Mouse (Mus musculus) hindbrain, embryonic 12.5 days (tissue): ENCODE measurements around the gene Lrrc58. TPM values are rescaled to one million over a fixed set of nuclear protein-coding genes. Genes with fewer than 3 reads are reported as not detected.

Experiments used
- ATAC-seq: fragments of 200-750 bp; cut with Nextera tagmentation; 2 replicates; pipeline ENCODE4 v1.8.0; 2017; ENCODE audit warnings: moderate TSS enrichment; ENCODE audit not compliant: low FRiP score
- H3K27ac ChIP-seq: fragments of 300-500 bp; sonication (generic); 2 replicates; pipeline ENCODE4 v1.5.1; 2016; ENCODE audit warnings: mild to moderate bottlenecking
- H3K27me3 ChIP-seq: fragments of 300-500 bp; sonication (generic); 2 replicates; pipeline ENCODE4 v1.6.1; 2016; ENCODE audit warnings: mild to moderate bottlenecking
- H3K36me3 ChIP-seq: fragments of 300-500 bp; sonication (generic); 2 replicates; pipeline ENCODE4 v1.6.1; 2016; ENCODE audit warnings: mild to moderate bottlenecking
- H3K4me1 ChIP-seq: fragments of 300-500 bp; sonication (generic); 2 replicates; pipeline ENCODE4 v1.6.1; 2016
- H3K4me2 ChIP-seq: fragments of 300-500 bp; sonication (generic); replicated peaks from 2 replicates; pipeline ENCODE4 v1.6.1; 2016; ENCODE audit warnings: mild to moderate bottlenecking
- H3K4me3 ChIP-seq: fragments of 300-500 bp; sonication (generic); 2 replicates; pipeline ENCODE4 v1.5.1; 2016; ENCODE audit warnings: mild to moderate bottlenecking
- H3K9ac ChIP-seq: fragments of 300-500 bp; sonication (generic); 2 replicates; pipeline ENCODE4 v1.6.1; 2016; ENCODE audit warnings: mild to moderate bottlenecking, moderate library complexity
- H3K9me3 ChIP-seq: fragments of 300-500 bp; sonication (generic); replicated peaks from 2 replicates; pipeline ENCODE4 v1.6.1; 2016; ENCODE audit warnings: mild to moderate bottlenecking
- WGBS: fragments of 180-500 bp; shearing (Covaris S2); methylation state at CpG from one replicate; pipeline ENCODE4 v1.1.7; 2016; 5-methylcytosine and 5-hydroxymethylcytosine counted together
- polyA plus RNA-seq: library from polyadenylated mRNA; unstranded; fragments of >200 nt; fragmentation: Nextera tagmentation; extraction: Ambion mirVana; gene quantifications from 2 replicates; pipeline ENCODE4 v1.2.1, GENCODE M21; 2016

The Lrrc58 gene
- polyA plus RNA-seq, 1 experiment from 2014 or later: 65.8 TPM

GRCm38 (mm10) chr16:37906456-37906855, 38.3 kb downstream of the Lrrc58 start:
- ATAC-seq: no peak
- no peak overlapping the region for H3K4me3 ChIP-seq
- whole genome bisulfite sequencing: 92% methylated on average over 3 of the region's 3 CpGs

GRCm38 (mm10) chr16:37911086-37911485, 42.9 kb downstream of the Lrrc58 start:
- Histone ChIP-seq H3K4me2 (no peak overlapping the region), H3K9me3 (no peaks in the 10 kb centered on the region), H3K27ac (no peak overlapping the region), H3K9ac (no peak overlapping the region), H3K4me3 (no peak overlapping the region), H3K36me3 (no peaks in the 10 kb centered on the region), H3K27me3 (0 out of 2 replicates have a peak, but pooled peaks cover 7% of the 10 kb centered on the region), H3K4me1 (no peaks in the 10 kb centered on the region)
- no peak for ATAC-seq
- 76% methylated on average over 1 of the region's 1 CpGs for WGBS

More at GRCm38 (mm10) chr16:37906456-37906855, 38.3 kb downstream of the Lrrc58 start:
- Histone ChIP-seq H3K9ac (no peak overlapping the region), H3K4me2 (no peak overlapping the region), H3K27ac (no peak overlapping the region), H3K4me1 (no peaks in the 10 kb centered on the region), H3K9me3 (no peaks in the 10 kb centered on the region), H3K27me3 (no peaks in the 10 kb centered on the region), H3K36me3 (no peaks in the 10 kb centered on the region)

GRCm38 (mm10) chr16:37916138-37916817, 48.1 kb downstream of the Lrrc58 start, which contains the start of gene Gpr156:
Gpr156 (plus strand) TSS chr16:37916496.
- Histone ChIP-seq H3K9ac (peak within 1 kb of the TSS; percentile 72), H3K27me3 (peaks cover 7% of the 10 kb centered on the region; the same call in 1 of the 2 replicates), H3K4me3 (peak within 1 kb of the TSS; percentile 54), H3K4me2 (peak within 1 kb of the TSS; percentile 89), H3K4me1 (peaks cover 9% of the 10 kb centered on the region; the same call in 1 of the 2 replicates), H3K9me3 (no peaks in the 10 kb centered on the region), H3K27ac (no peak within 1 kb of the TSS), H3K36me3 (no peaks in the 10 kb centered on the region)
- peak; percentile 89 for ATAC-seq
- WGBS: 4% methylated on average over 38 of the region's 53 CpGs

- Histone ChIP-seq H3K36me3 (no peaks in the 10 kb centered on the region), H3K27me3 (peaks cover 7% of the 10 kb centered on the region; the same call in 1 of the 2 replicates), H3K4me3 (peak overlapping the region; percentile 54), H3K9me3 (no peaks in the 10 kb centered on the region), H3K9ac (peak overlapping the region; percentile 72; the same call in 1 of the 2 replicates), H3K4me1 (peaks cover 9% of the 10 kb centered on the region; the same call in 1 of the 2 replicates), H3K27ac (no peak overlapping the region), H3K4me2 (peak overlapping the region; percentile 89)
- 19% methylated on average over 7 of the region's 7 CpGs for WGBS
- ATAC-seq: no peak
These were observed 48.6 kb downstream of the Lrrc58 start for GRCm38 (mm10) chr16:37916818-37917201.

DNA sequence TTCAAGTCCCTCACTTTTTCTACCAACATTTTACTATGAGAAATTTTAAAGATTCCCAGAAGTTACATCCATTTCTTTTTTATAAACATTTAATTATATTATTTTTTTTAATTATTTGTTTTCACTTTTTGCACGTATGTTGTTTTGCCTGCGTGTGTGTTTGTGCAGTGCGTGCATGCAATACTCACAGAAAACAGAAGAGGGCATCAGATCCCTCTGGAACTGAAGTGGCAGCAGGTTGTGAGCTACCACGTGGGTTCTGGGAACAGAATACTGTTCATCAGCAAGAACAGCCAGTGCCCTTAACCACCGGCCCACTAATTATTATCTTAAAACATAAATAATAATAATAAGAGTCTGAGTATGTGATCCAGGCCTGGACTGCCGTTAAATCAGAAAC, 50.8 kb downstream of the Lrrc58 start:
- H3K9ac ChIP-seq: no peak overlapping the region
- 82% methylated on average over 6 of the region's 6 CpGs for WGBS
- H3K4me3 ChIP-seq: no peak overlapping the region
- no peak for ATAC-seq
- H3K27me3 ChIP-seq: peaks cover 7% of the 10 kb centered on the region; the same call in 1 of the 2 replicates
- no peaks in the 10 kb centered on the region for H3K9me3 ChIP-seq
- no peaks in the 10 kb centered on the region for H3K36me3 ChIP-seq
- H3K4me2 ChIP-seq: no peak overlapping the region
- no peak overlapping the region for H3K27ac ChIP-seq
- H3K4me1 ChIP-seq: peaks cover 9% of the 10 kb centered on the region; the same call in 1 of the 2 replicates

DNA sequence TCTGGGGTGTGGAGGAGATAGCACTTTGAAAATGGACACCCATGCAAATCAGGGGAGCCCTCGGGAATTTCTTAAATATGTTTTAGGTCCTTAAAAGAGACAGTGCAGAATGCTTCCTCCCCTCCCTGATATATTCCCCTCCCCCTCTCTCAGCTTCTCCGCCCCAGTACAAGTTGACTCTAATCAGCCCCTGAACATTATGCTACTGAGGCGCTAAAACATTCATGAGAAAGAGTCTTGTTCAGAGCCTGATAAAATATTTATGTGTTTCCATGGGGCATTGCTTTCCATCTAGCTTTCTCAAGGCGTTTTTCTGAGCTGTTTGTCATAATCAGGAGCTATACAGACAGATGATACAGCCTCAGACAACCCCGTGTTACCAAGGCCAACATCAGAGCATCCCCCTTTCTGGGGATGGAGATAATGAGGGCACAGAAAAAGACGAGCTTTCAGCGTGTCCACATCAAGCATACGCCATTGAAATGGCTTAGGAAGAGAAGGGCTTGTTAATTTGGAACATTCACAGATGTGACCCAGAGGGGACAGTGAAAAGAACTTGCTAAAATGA, 52.7 kb downstream of the Lrrc58 start:
- ATAC-seq: peak; percentile 64
- Histone ChIP-seq H3K36me3 (no peaks in the 10 kb centered on the region), H3K4me1 (peaks cover 13% of the 10 kb centered on the region), H3K27ac (peak overlapping the region; percentile 40), H3K27me3 (no peaks in the 10 kb centered on the region; the same call in 1 of the 2 replicates), H3K9me3 (no peaks in the 10 kb centered on the region), H3K4me2 (no peak overlapping the region), H3K4me3 (no peak overlapping the region), H3K9ac (no peak overlapping the region)
- WGBS: 43% methylated on average over 8 of the region's 8 CpGs

DNA sequence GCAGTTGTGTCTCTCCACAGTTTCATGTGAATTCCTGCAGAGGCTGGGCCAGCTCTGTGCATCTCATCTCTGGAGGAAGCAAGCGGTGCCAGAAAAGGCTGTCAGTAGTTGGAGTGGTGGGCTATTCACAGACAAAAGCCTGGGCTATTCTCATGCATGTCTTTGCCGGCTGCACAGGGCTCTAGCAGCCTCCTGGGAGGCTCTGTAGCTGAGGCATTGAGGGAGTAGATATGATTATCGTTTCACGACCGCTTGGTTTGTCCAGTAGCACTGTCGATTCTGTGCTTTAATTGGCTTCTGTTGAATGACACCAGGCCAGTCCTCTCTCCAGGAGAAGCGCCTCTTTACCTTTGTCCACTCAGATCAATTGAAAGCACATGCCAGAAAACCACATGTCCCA, 57.9 kb downstream of the Lrrc58 start:
- no peaks in the 10 kb centered on the region for H3K27me3 ChIP-seq
- no peaks in the 10 kb centered on the region for H3K9me3 ChIP-seq
- H3K4me2 ChIP-seq: peak overlapping the region; percentile 21; the same call in 1 of the 2 replicates
- peak overlapping the region; percentile 80 for H3K27ac ChIP-seq
- peak overlapping the region; percentile 35; the same call in 1 of the 2 replicates for H3K9ac ChIP-seq
- ATAC-seq: peak; percentile 78
- H3K4me3 ChIP-seq: no peak overlapping the region
- H3K4me1 ChIP-seq: peaks cover 25% of the 10 kb centered on the region
- no peaks in the 10 kb centered on the region for H3K36me3 ChIP-seq
- WGBS: 10% methylated on average over 7 of the region's 7 CpGs

DNA sequence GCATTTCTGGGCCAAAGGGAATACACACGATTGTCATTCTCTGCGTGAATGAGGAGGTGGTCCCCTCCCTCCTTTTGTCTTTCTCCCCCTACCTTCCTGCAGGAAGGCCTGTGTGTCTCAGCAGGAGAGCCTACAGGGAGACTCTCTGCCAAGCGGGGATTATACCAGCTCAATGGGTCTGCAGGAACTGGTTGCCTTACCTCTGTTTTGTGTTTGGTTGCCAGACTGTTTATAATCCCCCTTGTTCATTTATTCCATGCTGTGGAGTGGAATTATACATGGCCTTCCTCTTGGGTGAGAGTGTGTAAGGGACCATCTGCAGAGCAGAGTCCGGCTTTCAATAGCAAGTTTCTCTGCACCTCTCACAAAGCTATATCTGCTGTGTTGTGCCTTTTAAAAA, 58.9 kb downstream of the Lrrc58 start:
- WGBS: 24% methylated on average over 4 of the region's 4 CpGs
- Histone ChIP-seq H3K9ac (no peak overlapping the region), H3K36me3 (0 out of 2 replicates have a peak, but pooled peaks cover 2% of the 10 kb centered on the region), H3K4me2 (no peak overlapping the region), H3K9me3 (no peaks in the 10 kb centered on the region), H3K27ac (peak overlapping the region; percentile 31; the same call in 1 of the 2 replicates), H3K27me3 (no peaks in the 10 kb centered on the region), H3K4me1 (peaks cover 24% of the 10 kb centered on the region), H3K4me3 (no peak overlapping the region)
- no peak for ATAC-seq

DNA sequence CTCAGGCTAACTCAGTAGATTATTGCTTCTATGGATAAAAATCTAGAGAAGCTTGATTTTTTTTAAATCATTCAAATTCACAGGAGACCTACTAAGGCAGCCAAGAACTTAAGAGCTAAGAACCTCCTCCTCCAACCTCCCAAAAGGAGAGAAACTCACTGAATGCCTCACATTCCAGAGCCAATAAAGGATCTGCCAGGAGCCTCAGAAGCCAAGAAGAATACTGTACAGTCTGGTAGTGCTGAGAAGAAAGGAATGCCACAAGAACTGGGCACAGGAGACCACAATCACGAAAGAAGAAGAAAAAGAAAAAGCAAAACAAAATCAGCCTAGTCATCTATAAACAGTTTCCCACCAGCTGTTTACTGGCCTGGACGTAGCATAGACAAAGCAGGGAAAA, 60.8 kb downstream of the Lrrc58 start:
- Histone ChIP-seq H3K27me3 (no peaks in the 10 kb centered on the region), H3K9me3 (no peaks in the 10 kb centered on the region), H3K4me1 (peaks cover 24% of the 10 kb centered on the region), H3K27ac (no peak overlapping the region), H3K4me2 (no peak overlapping the region), H3K4me3 (no peak overlapping the region), H3K36me3 (0 out of 2 replicates have a peak, but pooled peaks cover 5% of the 10 kb centered on the region), H3K9ac (no peak overlapping the region)
- 62% methylated on average over 2 of the region's 2 CpGs for WGBS
- ATAC-seq: no peak

DNA sequence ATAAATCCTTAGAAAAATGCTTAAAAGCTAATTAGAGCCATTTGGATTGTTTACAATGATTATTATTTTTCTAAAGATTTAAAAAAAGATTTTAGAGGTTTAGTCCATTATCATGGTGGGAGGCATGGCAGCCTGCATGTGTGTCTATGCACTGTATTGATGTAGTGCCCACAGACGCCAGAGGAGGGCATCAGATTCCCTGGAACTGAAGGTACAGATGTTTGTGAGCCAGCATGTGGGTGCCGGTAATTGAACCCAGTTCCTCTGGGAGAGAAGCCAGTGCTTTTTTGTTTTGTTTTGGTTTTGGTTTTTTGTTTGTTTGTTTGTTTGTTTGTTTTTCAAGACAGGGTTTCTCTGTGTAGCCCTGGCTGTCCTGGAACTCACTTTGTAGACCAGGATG, 61.4 kb downstream of the Lrrc58 start:
- Histone ChIP-seq H3K4me3 (no peak overlapping the region), H3K27ac (no peak overlapping the region), H3K27me3 (no peaks in the 10 kb centered on the region), H3K9me3 (no peaks in the 10 kb centered on the region), H3K4me2 (no peak overlapping the region), H3K9ac (no peak overlapping the region), H3K36me3 (0 out of 2 replicates have a peak, but pooled peaks cover 5% of the 10 kb centered on the region), H3K4me1 (peaks cover 24% of the 10 kb centered on the region)
- ATAC-seq: no peak
- 91% methylated on average over 2 of the region's 2 CpGs for WGBS

DNA sequence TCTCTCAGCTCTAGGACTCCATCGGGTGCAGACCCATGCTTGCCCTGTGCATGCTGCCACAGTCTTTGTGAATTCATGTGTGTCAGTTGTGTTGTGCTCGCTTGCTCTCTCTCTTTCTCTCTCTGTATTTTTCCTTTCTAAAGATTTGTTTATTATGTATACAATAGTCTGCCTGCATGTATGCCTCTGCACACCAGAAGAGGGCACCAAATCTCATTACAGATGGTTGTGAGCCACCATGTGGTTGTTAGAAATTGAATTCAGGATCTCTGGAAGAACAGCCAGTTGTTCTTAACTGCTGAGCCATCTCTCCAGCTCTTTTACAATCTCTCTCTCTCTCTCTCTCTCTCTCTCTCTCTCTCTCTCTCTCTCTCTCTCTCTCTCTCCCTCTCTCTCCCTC, 66.7 kb downstream of the Lrrc58 start:
- Histone ChIP-seq H3K27ac (no peak overlapping the region), H3K9ac (no peak overlapping the region), H3K4me1 (peaks cover 20% of the 10 kb centered on the region), H3K4me3 (no peak overlapping the region), H3K27me3 (no peaks in the 10 kb centered on the region), H3K36me3 (0 out of 2 replicates have a peak, but pooled peaks cover 5% of the 10 kb centered on the region), H3K9me3 (no peaks in the 10 kb centered on the region), H3K4me2 (no peak overlapping the region)
- 84% methylated on average over 2 of the region's 2 CpGs for WGBS
- no peak for ATAC-seq

GRCm38 (mm10) chr16:37937276-37937675, 69.1 kb downstream of the Lrrc58 start:
- H3K27ac ChIP-seq: no peak overlapping the region

More at GRCm38 (mm10) chr16:37937276-37937675, 69.1 kb downstream of the Lrrc58 start:
- Histone ChIP-seq H3K4me3 (no peak overlapping the region), H3K9me3 (no peaks in the 10 kb centered on the region), H3K4me2 (no peak overlapping the region), H3K36me3 (0 out of 2 replicates have a peak, but pooled peaks cover under 1% of the 10 kb centered on the region), H3K27me3 (no peaks in the 10 kb centered on the region), H3K4me1 (peaks cover 23% of the 10 kb centered on the region), H3K9ac (no peak overlapping the region)
- no peak for ATAC-seq
- WGBS: 61% methylated on average over 8 of the region's 8 CpGs
